Mouse (Mus musculus): ENCODE data around the gene Lipo1.
A peak's percentile ranks its signal among the peaks of the same experiment; 100 is the strongest.
"Not testable (repeated sequence)": the region's sequence is repeated elsewhere in the genome, so short reads cannot be mapped to it uniquely, and the experiment has no call there.

The Lipo1 gene

DNA sequence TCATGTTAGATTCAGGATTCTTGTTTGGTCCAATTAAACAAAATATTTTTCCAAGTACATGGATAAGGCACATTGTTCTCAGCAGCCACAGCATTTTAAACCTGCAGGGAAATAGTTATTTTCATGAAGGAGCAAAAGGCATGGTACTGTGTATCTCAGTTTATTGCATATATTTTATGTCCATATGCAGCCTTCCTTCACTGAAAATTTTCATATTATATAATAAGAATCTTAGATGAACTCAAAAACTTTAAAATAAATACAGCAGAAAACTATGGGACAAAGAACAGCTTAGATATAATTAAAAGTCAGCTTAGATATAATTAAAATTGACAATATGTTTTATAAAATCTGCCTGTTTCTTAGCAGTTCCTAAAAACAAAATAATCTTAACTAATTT lies at the start of gene Lipo1:
Gene Lipo1, minus strand, starts transcription at position 101 of the 400 bp plus-strand sequence.
- DNase-seq (ENCODE audit: low spot score in 2 of 2) = not testable (repeated sequence)

DNA sequence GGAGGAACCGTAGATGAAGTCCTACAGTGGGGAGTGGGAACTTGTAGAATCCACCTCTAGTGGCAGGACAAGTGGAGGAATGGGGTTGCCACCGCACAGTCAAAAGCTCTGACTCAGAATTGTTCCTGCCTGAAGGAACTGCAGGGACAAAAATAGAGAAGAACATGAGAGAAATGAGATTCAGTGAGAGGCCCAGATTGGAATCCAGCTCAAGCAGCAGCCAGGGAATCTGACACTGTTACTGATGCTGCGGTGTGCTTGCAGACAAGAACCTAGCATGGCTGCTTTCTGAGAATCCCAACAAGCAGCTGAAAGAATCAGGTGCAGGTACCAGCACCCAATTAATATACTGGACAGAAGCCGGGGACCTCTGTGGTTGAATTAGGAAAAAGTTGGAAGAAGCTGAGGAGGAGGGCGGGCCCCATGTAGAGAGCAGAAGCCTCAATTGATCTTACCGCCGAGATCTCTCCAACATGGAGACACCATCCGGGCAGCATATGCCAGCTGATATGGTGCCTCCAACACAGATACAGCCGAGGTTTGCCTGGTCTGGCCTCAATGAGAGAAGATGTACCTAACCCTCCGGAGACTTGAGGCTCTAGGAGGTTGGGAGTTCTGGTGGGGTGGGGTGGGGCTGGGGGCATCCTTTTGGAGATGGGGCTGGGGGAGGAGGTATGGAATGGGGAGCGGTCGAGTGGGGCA lies 532 bp downstream of the Lipo1 start:
- DNase-seq (ENCODE audit: low spot score in 2 of 2) = no peak

DNA sequence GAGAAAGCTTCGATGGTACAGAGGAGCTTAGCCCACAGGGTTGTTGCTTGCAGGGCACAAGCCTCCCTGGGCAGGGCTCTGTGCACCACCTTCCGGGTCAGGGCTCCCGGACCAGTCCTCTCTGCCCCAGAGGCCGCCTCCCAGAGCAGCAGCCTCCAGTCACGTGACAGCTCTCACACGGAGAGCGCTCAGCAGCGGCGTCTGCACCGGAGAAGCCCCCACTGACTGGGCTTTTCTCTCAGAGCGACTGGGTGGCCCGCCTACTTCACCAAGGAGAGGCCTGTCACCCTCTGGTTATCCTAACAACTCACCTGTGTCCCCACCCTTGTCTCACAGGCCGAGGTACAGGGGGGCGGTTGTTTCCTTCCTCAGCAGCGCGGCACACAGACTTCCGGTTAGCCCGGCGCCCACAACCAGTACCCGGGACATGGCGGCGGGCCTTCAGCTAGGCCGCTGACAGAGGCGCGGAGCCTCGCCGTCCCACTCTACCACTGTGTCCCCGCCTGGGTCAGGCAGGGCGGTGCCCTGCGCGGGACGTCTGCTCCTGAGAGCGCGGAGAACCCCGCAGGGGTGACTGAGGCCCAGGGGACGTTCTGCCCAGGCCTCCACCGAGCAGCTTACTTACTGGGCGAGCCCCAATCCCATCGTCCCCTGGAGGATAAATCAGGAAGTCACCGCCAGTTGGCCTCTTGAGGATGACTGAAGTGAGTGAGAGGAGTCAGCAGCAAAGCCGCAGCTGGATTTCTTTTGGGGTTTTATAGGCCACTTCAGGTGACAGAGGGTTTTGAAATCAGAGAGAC lies 25.8 kb downstream of the Lipo1 start, which contains the start of gene Lipo3:
Gene Lipo3, minus strand, starts transcription at position 665 of the 800 bp plus-strand sequence.
- peak; percentile 0 to 13 for DNase-seq (ENCODE audit: low spot score in 2 of 2)

DNA sequence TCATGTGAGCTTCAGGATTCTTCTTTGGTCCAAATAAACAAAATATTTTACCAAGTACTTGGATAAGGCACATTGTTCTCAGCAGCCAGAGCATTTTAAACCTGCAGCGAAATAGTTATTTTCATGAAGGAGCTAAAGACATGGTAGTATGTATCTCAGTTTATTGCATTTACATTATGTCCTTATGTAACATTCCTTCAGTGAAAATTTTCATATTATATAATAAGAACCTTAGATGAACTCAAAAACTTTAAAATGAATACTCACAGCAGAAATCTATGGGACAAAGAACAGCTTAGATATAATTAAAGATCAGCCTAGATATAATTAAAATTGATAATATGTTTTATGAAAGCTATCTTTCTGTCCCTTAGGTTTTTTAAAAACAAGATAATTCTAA lies 36.0 kb downstream of the Lipo1 start, which contains the start of gene Lipo2:
Gene Lipo2, minus strand, starts transcription at position 101 of the 400 bp plus-strand sequence.
- not testable (repeated sequence) for DNase-seq (ENCODE audit: low spot score in 2 of 2)
